Mouse (Mus musculus): ENCODE results near the gene Ccl27a.

- TF ChIP-seq CTCF (IDR thresholded peaks at IDR 0.05; ENCODE audit: borderline replicate concordance, insufficient read depth, low read length) = no peak
- no peak for TF ChIP-seq POLR2A (IDR thresholded peaks at IDR 0.05; ENCODE audit: low read depth, low read length)
Measured at GRCm38 (mm10) chr4:41739260-41739659, 34.8 kb downstream of the Ccl27a start.

Measured in embryonic fibroblast, embryonic 13.5 days (primary cell).